Mouse (Mus musculus) liver, adult (tissue): Measurements from ENCODE around the gene Syne2.

ENCODE experiments used
- GATA4 ChIP-seq: IDR thresholded peaks from 2 replicates; pipeline ENCODE4 v1.6.1; 2014; ENCODE audit warnings: mild to moderate bottlenecking, low read length; ENCODE audit not compliant: insufficient replicate concordance

Syne2 gene

DNA sequence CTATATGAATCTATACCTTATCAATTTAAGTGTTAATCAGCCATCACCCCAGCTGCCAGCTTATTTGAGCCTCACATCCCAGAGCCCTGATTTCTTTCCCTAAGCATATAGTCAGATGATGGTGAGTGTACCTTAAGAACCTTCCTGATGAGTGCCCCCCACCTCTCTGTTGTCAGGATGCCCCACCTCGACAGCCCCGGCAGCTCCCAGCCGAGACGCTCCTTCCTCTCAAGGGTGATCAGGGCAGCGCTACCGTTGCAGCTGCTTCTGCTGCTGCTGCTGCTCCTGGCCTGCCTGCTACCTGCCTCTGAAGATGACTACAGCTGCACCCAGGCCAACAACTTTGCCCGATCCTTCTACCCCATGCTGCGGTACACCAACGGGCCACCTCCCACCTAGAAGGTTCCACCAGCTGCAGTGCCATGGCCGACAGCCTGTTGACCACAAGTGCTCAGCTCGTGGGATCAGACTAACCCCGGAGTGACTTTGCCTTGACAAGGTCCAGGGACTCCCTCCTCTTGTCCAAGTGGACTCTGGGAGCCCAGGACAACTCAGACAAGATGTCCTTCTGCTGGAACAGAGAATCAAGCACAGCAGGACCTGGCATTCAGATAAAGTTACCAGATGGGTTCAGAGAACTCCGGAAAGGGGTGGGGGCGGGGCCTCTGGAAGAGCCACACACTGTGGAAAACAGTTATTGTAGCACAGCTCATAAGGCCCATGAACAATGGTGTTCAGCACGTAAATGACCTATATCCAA lies 291.9 kb downstream of the Syne2 start:
- TF ChIP-seq GATA4: no peak

DNA sequence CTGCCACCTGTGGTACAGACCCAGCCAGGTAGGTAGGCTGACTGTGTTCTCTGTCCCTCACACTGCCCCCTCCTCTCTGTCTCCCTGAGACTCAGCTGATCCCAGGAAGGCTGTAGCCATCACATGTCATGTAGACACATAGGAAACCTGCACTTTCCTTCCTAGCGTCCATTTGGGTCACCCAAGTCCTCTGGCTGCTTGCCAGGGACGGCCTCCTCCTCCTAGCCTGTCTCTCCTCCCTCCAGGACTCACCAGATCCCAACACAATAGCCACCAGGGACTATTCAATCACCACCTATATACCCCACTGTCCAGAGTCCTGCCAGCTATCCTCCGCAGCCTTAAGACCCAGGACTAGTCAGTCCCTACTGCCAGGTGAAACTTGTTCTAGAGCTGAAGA lies 293.1 kb downstream of the Syne2 start:
- TF ChIP-seq GATA4: no peak

DNA sequence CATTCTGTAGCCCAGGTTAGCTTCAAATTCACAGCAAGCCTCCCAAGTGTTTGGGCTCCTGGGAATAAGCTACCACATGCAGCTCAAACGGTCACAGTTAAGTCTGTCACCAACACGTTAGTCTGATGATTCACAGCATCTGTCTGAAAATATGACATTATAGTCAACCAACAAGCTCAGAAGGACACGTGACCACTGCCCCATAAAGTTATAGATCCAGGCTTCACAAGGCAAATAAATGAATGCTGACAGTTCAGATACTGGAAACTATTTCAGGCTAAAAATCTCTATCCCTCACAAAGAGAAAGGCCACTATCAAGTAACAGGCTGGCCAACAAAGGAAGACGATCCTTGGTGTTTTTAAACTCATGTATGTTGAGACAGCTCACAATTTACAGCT lies 298.6 kb downstream of the Syne2 start:
- TF ChIP-seq GATA4: no peak

DNA sequence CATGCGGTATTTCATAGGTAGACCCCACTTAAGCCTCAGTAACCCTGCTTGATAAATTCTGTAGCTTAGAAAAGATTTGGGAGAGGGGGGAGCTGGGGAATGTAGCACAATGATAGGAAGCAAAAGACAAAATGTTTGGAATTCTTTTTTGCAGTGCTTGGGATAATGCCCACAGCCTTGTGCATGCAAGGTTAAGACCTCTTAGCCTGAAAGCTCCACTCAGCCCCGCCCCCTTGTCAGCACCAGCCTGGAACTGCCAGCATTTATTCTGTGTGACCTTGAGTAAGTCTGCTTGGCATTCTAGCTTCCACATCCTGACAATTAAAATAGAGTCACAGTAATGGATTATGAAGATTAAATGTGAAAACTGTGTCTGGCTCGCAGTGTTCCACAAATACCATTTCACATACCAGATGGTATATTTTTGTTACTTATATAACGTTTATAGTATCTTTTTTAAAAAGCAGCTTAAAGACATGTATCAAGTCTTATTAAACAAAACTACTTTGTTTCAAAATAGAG lies 299.8 kb downstream of the Syne2 start:
- TF ChIP-seq GATA4: no peak

GRCm38 (mm10) chr12:76123223-76123622 lies 305.3 kb downstream of the Syne2 start:
- TF ChIP-seq GATA4: no peak

GRCm38 (mm10) chr12:76128306-76128705 lies 310.4 kb downstream of the Syne2 start:
- TF ChIP-seq GATA4: no peak

DNA sequence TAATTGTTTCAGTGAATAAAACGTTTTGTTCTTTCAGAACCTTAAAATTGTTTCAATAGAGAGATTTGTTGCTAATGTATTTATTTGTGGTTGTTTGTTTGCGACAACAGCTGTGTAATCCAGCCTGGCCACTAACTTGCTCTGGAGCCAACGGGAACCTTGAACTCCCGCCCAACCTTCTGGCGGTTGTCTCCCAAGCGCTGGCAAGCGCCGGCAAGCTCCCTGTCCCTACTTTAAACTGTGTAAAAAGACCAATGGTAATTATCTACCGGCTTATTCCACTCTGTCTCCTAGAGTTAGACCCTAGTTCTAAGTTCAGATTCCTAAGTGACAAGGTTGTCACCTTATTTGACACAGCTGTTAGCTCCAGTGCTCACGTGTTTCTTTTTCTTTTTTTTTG lies 310.9 kb downstream of the Syne2 start:
- no peak for TF ChIP-seq GATA4

DNA sequence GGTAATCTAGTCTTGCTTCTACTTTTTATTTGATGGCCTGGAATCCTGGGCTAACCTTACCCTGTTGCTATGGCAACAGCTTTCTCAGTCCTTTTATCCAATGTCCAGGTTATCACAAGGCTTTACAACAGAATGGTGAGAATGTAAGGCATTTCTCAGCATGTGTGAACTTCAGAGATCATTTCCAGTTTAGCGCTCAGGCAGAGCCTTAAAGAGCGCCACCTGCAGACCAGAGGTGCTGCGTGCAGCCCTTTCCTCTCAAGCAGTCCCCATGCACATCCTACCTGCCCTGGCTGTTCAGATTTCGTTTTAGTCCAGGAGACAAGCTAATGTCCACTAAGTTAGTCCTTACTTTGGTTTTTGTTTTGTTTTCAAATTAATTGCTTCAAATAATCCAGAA lies 312.3 kb downstream of the Syne2 start:
- TF ChIP-seq GATA4: no peak

GRCm38 (mm10) chr12:76130891-76131290 lies 313.0 kb downstream of the Syne2 start:
- no peak for TF ChIP-seq GATA4

DNA sequence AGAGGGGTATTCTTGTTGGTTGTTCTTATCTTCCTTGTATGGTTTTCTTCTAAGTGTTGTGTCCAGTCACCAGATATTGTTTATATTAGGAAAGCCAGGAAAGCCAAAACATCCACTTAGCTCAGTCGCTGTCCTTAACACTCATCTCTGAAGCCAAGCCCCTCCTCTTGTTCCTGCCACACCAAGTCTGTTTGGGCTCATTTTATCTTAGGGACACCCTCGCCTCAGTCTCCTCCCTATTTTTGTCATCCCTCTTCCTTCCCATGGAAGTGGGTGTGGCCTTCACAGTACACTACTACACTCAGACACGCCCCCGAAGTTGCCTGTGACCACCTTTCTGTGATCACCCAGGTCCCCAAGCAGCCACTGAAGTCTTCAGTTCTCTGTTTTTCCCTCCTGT lies 314.7 kb downstream of the Syne2 start:
- no peak for TF ChIP-seq GATA4

DNA sequence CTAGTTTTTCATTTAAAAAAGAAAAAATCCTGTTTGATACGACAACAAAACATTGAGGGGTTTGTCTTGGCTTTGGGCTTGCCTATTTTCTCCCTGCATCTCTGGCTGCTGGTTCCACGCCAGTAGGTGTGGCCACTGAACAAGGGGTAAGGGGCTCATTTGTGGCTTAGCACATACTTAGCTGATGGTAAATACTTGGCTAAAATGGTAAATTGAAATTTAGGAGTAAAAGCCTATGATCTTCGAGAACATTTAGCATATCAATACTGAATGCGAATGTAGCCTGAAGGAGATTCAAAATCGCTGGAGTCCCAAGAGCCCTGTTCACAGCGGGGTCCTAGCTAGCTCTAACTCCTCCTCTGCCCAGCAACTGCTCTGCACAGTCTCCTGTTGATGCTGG lies 318.8 kb downstream of the Syne2 start:
- TF ChIP-seq GATA4: no peak
